Mouse (Mus musculus): Measurements from ENCODE around the gene Nkd2.

DNA sequence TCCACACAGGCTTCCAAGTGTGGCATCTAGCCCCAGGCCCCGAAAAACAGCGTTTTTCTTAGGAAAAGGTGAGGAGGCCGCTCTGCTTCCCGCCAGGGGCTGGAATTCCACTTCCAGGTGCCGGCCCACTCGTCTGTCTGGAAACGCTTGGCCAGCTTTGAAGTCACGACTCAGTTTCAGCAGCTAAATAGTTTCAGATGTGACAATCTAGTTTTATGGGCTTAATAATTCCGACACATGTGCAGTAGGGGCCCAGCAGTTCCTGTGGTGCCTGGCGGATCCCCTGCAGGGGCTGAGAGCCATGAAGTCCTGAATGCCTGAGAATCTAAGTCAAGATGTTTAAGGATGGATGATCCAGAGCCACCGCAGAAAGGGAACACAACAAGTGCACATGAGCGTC, 13.6 kb downstream of the Nkd2 start:
- TF ChIP-seq CTCF (IDR thresholded peaks at IDR 0.05) (no peak), EP300 (IDR thresholded peaks at IDR 0.05; ENCODE audit: insufficient read depth, low read depth, low read length) (no peak), POLR2A (IDR thresholded peaks at IDR 0.05; ENCODE audit: insufficient read depth, low read depth, low read length) (no peak)
